8 mouse cellular contexts compared by ENCODE assay signal in the genomic region with DNA sequence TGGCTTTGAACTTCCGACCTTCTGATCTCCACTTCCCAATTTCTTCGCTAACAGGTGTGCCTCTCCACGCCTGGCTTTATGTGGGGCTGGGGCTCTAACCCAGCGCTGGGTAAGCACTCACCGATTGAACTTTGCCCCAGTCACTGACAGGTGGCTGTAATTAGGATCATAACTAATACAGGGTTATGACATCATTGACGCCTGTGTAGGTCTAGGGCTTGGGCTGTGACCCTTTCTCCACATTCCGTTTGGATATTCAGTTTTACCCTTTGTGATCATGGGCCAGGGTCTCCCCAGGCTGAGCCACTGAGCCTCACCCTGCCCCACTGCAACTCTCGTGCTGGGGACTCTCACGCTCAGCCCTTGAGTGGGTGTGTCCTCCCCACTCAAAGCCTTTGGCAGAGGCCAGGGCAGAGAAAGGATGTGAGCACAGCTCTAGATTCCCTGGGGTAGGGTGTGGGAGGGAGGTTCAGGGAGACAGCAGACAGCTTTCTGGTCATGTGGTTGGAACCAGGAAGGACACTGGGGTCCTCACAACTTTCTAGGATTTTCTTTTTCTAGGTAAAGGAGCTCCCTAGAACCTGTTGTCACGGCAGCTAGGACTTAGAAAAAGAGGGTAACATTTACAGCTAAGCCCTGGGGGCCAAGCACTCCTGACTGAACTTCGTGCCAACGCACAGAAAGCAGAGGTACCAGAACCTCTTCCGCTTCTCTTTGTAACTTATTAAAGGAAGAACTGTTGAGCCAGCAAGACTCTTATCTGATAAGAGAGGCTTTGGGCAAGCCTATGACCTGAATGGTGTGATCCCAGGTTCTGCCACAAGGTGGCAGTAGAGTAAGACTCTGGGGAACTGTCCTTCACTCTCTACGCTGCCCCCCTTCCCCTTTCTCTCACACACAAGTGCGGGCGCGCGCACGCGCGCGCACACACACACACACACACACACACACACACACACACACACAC. TPM values are rescaled to one million over a fixed set of nuclear protein-coding genes. Genes with fewer than 3 reads are reported as not detected.
DNase-seq lines count a peak whose midpoint lies in the region; ATAC-seq and TF ChIP-seq lines count a peak whose summit lies in the region.

No protein-coding gene starts in this region.

- no peak overlapping the region for H3K9ac ChIP-seq in embryonic facial prominence, embryonic 15.5 days
- H3K9ac ChIP-seq in kidney, embryonic 15.5 days: no peak overlapping the region
- H3K9ac ChIP-seq in liver, adult 2 months (ENCODE audit: low read depth, low read length): no peak overlapping the region

- no peak for TF ChIP-seq POLR2A in bone marrow, adult 2 months (IDR thresholded peaks at IDR 0.05; ENCODE audit: borderline replicate concordance, control insufficient read depth, low read depth, low read length)
- TF ChIP-seq POLR2A in liver, adult 2 months (IDR thresholded peaks at IDR 0.05; ENCODE audit: extremely low read depth, insufficient read depth, low read length): no peak
- no peak for TF ChIP-seq POLR2A in myocyte (IDR thresholded peaks at IDR 0.05; ENCODE audit: insufficient read length, low read depth)

- no peaks in the 10 kb centered on the region for H3K36me3 ChIP-seq in embryonic facial prominence, embryonic 15.5 days
- H3K36me3 ChIP-seq in heart, embryonic 10.5 days: no peaks in the 10 kb centered on the region
- H3K36me3 ChIP-seq in kidney, embryonic 15.5 days: no peaks in the 10 kb centered on the region
- H3K36me3 ChIP-seq in liver, adult 2 months (ENCODE audit: control insufficient read depth, insufficient read depth, low read length): no peaks in the 10 kb centered on the region
- H3K36me3 ChIP-seq in myocyte (ENCODE audit: control insufficient read depth, insufficient read depth): no peaks in the 10 kb centered on the region

- H3K27ac ChIP-seq in bone marrow, adult 2 months (ENCODE audit: control insufficient read depth, insufficient read depth, low read depth, low read length, poor library complexity): 0 out of 2 replicates have a peak overlapping the region, but pooled peaks have one; percentile 19
- H3K27ac ChIP-seq in embryonic facial prominence, embryonic 15.5 days (replicated peaks): no peak overlapping the region
- H3K27ac ChIP-seq in heart, embryonic 10.5 days: peak overlapping the region; percentile 29; the same call in 1 of the 2 replicates
- peak overlapping the region; percentile 72 for H3K27ac ChIP-seq in kidney, embryonic 15.5 days
- no peak overlapping the region for H3K27ac ChIP-seq in liver, adult 2 months (replicated peaks; ENCODE audit: insufficient read depth, low read depth, low read length)

- no peaks in the 10 kb centered on the region for H3K79me2 ChIP-seq in liver, adult 2 months (ENCODE audit: control insufficient read depth, insufficient read depth, low read length)
- H3K79me2 ChIP-seq in myocyte (ENCODE audit: control insufficient read depth, insufficient read depth): no peaks in the 10 kb centered on the region

- peaks cover under 1% of the 10 kb centered on the region; the same call in 1 of the 2 replicates for H3K4me1 ChIP-seq in bone marrow, adult 2 months (ENCODE audit: control insufficient read depth, insufficient read depth, low read length)
- H3K4me1 ChIP-seq in embryonic facial prominence, embryonic 15.5 days: peaks cover 8% of the 10 kb centered on the region; the same call in 1 of the 2 replicates
- peaks cover 22% of the 10 kb centered on the region for H3K4me1 ChIP-seq in heart, embryonic 10.5 days
- H3K4me1 ChIP-seq in kidney, embryonic 15.5 days: peaks cover 40% of the 10 kb centered on the region
- peaks cover 7% of the 10 kb centered on the region; the same call in 1 of the 2 replicates for H3K4me1 ChIP-seq in liver, adult 2 months (ENCODE audit: control insufficient read depth, insufficient read depth, low read length)

- TF ChIP-seq CTCF in bone marrow, adult 2 months (IDR thresholded peaks at IDR 0.05; ENCODE audit: control insufficient read depth, insufficient read depth, low read length): peak; percentile 84
- peak; percentile 75 for TF ChIP-seq CTCF in liver, adult 2 months (IDR thresholded peaks at IDR 0.05; ENCODE audit: low read depth, low read length)

- no peaks in the 10 kb centered on the region for H3K9me3 ChIP-seq in embryonic facial prominence, embryonic 15.5 days (replicated peaks)
- no peaks in the 10 kb centered on the region for H3K9me3 ChIP-seq in heart, embryonic 10.5 days
- no peaks in the 10 kb centered on the region for H3K9me3 ChIP-seq in kidney, embryonic 15.5 days (replicated peaks)

- peak; percentile 87 for DNase-seq in A20 (ENCODE audit: low read depth, low spot score)
- DNase-seq in heart, embryonic 10.5 days (ENCODE audit: low spot score): peak; percentile 85
- DNase-seq in liver, adult 2 months (ENCODE audit: extremely low read depth, low read depth, low spot score): peak; percentile 68
- DNase-seq in spleen, postnatal 4 days (ENCODE audit: low spot score in 2 of 2): peak; percentile 86 to 95

- H3ac ChIP-seq in myocyte (ENCODE audit: control insufficient read depth, insufficient read length): no peak overlapping the region

- 26% methylated on average over 21 of the region's 22 CpGs for WGBS in bone marrow, adult 2 months
- WGBS in embryonic facial prominence, embryonic 15.5 days: 28% methylated on average over 22 of the region's 22 CpGs
- WGBS in heart, embryonic 10.5 days: 37% methylated on average over 22 of the region's 22 CpGs
- WGBS in kidney, embryonic 15.5 days: 34% methylated on average over 22 of the region's 22 CpGs
- WGBS in liver, adult 2 months: 34% methylated on average over 22 of the region's 22 CpGs

- no peak overlapping the region for H3K4me3 ChIP-seq in bone marrow, adult 2 months (replicated peaks; ENCODE audit: control insufficient read depth, low read depth, low read length)
- no peak overlapping the region for H3K4me3 ChIP-seq in embryonic facial prominence, embryonic 15.5 days (replicated peaks)
- H3K4me3 ChIP-seq in heart, embryonic 10.5 days: no peak overlapping the region
- no peak overlapping the region for H3K4me3 ChIP-seq in kidney, embryonic 15.5 days (replicated peaks)
- no peak overlapping the region for H3K4me3 ChIP-seq in liver, adult 2 months (ENCODE audit: insufficient read depth, low read depth, low read length)
- no peak overlapping the region for H3K4me3 ChIP-seq in myocyte

- H3K27me3 ChIP-seq in embryonic facial prominence, embryonic 15.5 days: no peaks in the 10 kb centered on the region
- no peaks in the 10 kb centered on the region for H3K27me3 ChIP-seq in heart, embryonic 10.5 days (ENCODE audit: insufficient read depth, poor library complexity, severe bottlenecking)
- H3K27me3 ChIP-seq in kidney, embryonic 15.5 days: no peaks in the 10 kb centered on the region
- no peaks in the 10 kb centered on the region for H3K27me3 ChIP-seq in liver, adult 2 months (ENCODE audit: control insufficient read depth, insufficient read depth, low read length)
- H3K27me3 ChIP-seq in myocyte (ENCODE audit: control insufficient read depth, insufficient read depth, insufficient read length): no peaks in the 10 kb centered on the region

- no peak for ATAC-seq in embryonic facial prominence, embryonic 15.5 days (ENCODE audit: insufficient number of reproducible peaks, low FRiP score, low TSS enrichment, low read depth)
- peak; percentile 47; the same call in 1 of the 2 replicates for ATAC-seq in kidney, embryonic 15.5 days (replicated peaks; ENCODE audit: low FRiP score)

- H3K4me2 ChIP-seq in embryonic facial prominence, embryonic 15.5 days (replicated peaks): peak overlapping the region; percentile 27
- 0 out of 2 replicates have a peak overlapping the region, but pooled peaks have one; percentile 8 for H3K4me2 ChIP-seq in kidney, embryonic 15.5 days
- peak overlapping the region; percentile 62 for H3K4me2 ChIP-seq in myocyte (ENCODE audit: low read depth)

TF ChIP-seq in myocyte, 11 proteins besides CTCF, POLR2A, EP300 and RAD21:
- no peak for TF ChIP-seq CEBPB (IDR thresholded peaks at IDR 0.05; ENCODE audit: insufficient read depth, poor library complexity, severe bottlenecking)
- no peak for TF ChIP-seq TCF3 (IDR thresholded peaks at IDR 0.05; ENCODE audit: insufficient read length, low read depth)
- TF ChIP-seq E2F4 (IDR thresholded peaks at IDR 0.05; ENCODE audit: insufficient read depth): no peak
- TF ChIP-seq MYOD1 (IDR thresholded peaks at IDR 0.05; ENCODE audit: control insufficient read depth in 1 of 3, insufficient read length in 2 of 3, low read depth in 2 of 3): no peak
- no peak for TF ChIP-seq REST (IDR thresholded peaks at IDR 0.05; ENCODE audit: insufficient read depth, insufficient read length)
- no peak for TF ChIP-seq TCF12 (IDR thresholded peaks at IDR 0.05; ENCODE audit: insufficient read depth, poor library complexity, severe bottlenecking)
TF ChIP-seq in myocyte: peak in this region for 0.

RNA-seq across cellular contexts. Expression of a gene that starts 34.3 kb away (rescaled TPM):
- polyA plus RNA-seq in bone marrow, adult 2 months (2011; ENCODE audit: insufficient read depth, insufficient read length, low replicate concordance, missing spikeins): 22.1 and 39.4 TPM in 2 replicates
- polyA plus RNA-seq in embryonic facial prominence, embryonic 15.5 days (2015; fragmentation: Nextera tagmentation; extraction: Ambion mirVana): 54.9 and 56.7 TPM in 2 replicates
- polyA plus RNA-seq in heart, embryonic 10.5 days (2016; fragmentation: Nextera tagmentation; extraction: Ambion mirVana): 70.5 and 89.2 TPM in 2 replicates
- 74.8 and 78.9 TPM in 2 replicates for polyA plus RNA-seq in kidney, embryonic 15.5 days (2015; fragmentation: Nextera tagmentation; extraction: Ambion mirVana)
- 1.6 and 3.0 TPM in 2 replicates for total RNA-seq in liver, adult 2 months (2014; rRNA removed)
- polyA plus RNA-seq in liver, adult 2 months (2012; rRNA removed): 0.81 and 1.1 TPM in 2 replicates
- 7.1 TPM for polyA plus RNA-seq in myocyte (2012; fragmentation: generic; extraction: Trizol)

Comparison
In these comparisons a context has a peak if more than half of its experiments do, and no peak if none do; other contexts are left out.
1. H3K27ac ChIP-seq: peak in bone marrow, adult 2 months (single experiment), heart, embryonic 10.5 days (single experiment) and kidney, embryonic 15.5 days (single experiment); none in embryonic facial prominence, embryonic 15.5 days (single experiment) and liver, adult 2 months (single experiment).
2. H3K4me2 ChIP-seq: peak in every context shown above with its lines; median percentile 62 in myocyte; 27 in embryonic facial prominence, embryonic 15.5 days; 8 in kidney, embryonic 15.5 days.
3. Peak in every context shown above with its lines, with median percentiles within 50 percentile points of each other: DNase-seq.